Mouse (Mus musculus): ENCODE measurements around the gene Samt2.
"Not testable (repeated sequence)": the region's sequence is repeated elsewhere in the genome, so short reads cannot be mapped to it uniquely, and the experiment has no call there.

The Samt2 gene

GRCm38 (mm10) chrX:154579260-154579659 is at the start of gene Samt2:
Gene Samt2 (minus strand): TSS chrX:154579360.
- DNase-seq (ENCODE audit: extremely low read depth, low read depth, low spot score), result not testable (repeated sequence)

Data from fat pad, adult 2 months (tissue).